Mouse (Mus musculus): ENCODE data around the gene Flvcr2.

DNA sequence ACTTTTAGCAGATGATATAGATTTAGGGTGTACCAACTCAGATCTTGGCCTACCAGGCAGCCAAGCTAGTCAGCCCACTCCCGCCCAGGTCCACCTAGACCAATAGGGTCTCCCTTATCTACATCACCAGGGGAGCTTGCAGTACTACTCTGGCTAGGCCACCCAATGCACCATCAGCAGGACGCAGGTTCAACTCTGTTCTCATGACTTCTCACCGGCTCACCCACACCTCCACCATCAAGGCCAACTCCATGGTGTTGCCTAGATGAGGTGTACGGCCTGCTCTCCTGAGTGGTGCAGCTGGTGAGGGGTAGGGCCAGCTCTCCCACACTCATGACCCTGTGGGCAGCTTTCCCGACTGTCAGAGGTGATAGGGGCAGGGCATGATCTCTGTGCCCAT, 32.2 kb upstream of the Flvcr2 start:
- TF ChIP-seq CTCF (IDR thresholded peaks at IDR 0.05; ENCODE audit: low read depth) (no peak), EP300 (IDR thresholded peaks at IDR 0.05; ENCODE audit: low read depth) (no peak)

Measured in liver, embryonic 14.5 days (tissue).